In the genomic region with DNA sequence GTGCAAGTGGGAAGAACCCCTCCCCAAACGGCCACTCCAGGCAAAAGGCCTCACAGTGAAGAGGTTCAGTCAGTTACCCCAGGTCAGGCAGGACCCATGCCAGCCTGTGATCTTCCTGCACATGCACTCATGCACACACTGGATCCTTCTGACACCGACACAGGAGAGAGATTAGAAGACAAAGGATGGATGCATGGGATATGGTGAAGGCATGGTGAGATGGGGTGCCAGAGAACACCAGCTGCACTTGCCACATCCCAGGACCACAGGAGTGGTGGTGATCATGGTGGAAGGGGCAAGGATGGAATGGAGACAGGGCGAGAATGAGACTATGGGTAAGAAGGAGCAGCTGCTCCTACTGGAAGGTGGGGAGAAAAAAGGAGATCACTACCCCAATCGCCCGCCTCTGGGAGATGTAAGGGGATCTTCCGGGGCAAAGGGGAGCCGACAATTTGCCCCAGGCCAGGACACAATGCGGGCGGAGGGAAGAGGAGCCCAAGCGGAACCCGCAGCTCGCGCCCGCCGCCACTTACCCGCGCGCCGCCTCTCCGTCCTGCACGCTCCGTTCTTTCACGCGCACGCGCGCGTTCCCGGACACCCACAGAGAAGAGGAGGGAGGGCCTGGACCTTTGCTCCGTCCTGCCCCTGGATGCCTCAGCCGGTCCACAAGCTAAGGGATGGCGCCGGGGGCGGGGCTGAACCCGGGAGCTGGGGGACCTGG, we compare ENCODE assay signal across 8 mouse cellular contexts. TPM values are rescaled to one million over a fixed set of nuclear protein-coding genes. Genes with fewer than 3 reads are reported as not detected.
DNase-seq lines count a peak whose midpoint lies in the region; ATAC-seq lines count a peak whose summit lies in the region.

No protein-coding gene starts in this region.

- H3K27ac ChIP-seq in intestine, embryonic 16.5 days (ENCODE audit: low read length), result no peak overlapping the region

- 2% methylated on average over 35 of the region's 35 CpGs for WGBS in intestine, embryonic 16.5 days

- intact Hi-C loops in left cerebral cortex, postnatal 14 days (cut with DNase I), result no loop called here

- no peaks in the 10 kb centered on the region for H3K9me3 ChIP-seq in intestine, embryonic 16.5 days (ENCODE audit: control insufficient read depth, low read length)

- H3K4me2 ChIP-seq in intestine, embryonic 16.5 days (ENCODE audit: low read depth, low read length), result peak overlapping the region; percentile 76

- H3K4me3 ChIP-seq in intestine, embryonic 16.5 days (ENCODE audit: low read length), result peak overlapping the region; percentile 56

- H3K4me1 ChIP-seq in intestine, embryonic 16.5 days (ENCODE audit: control insufficient read depth, insufficient read depth, low read length), result peaks cover 15% of the 10 kb centered on the region

- H3K27me3 ChIP-seq in intestine, embryonic 16.5 days (replicated peaks; ENCODE audit: control insufficient read depth, insufficient read depth, low read length), result no peaks in the 10 kb centered on the region

- H3K36me3 ChIP-seq in intestine, embryonic 16.5 days (ENCODE audit: control insufficient read depth, insufficient read depth, low read length), result no peaks in the 10 kb centered on the region

- peak overlapping the region; percentile 74 for H3K9ac ChIP-seq in intestine, embryonic 16.5 days (ENCODE audit: low read depth, low read length)

- peak; percentile 90 for DNase-seq in adrenal gland, adult 2 months
- peak; percentile 64 for DNase-seq in embryo, embryonic 11.5 days (ENCODE audit: low read depth, low spot score)
- peak; percentile 79 to 85 for DNase-seq in left cerebral cortex, postnatal 14 days (ENCODE audit: low spot score in 2 of 2)
- peak; percentile 80 to 85 for DNase-seq in right cerebral cortex, adult 2 months (ENCODE audit: low spot score in 2 of 2)
- peak; percentile 87 for DNase-seq in urinary bladder, postnatal 14 days (ENCODE audit: low spot score)

- peak; percentile 60 for ATAC-seq in granulocyte monocyte progenitor cell, adult 5-6 weeks (replicated peaks; ENCODE audit: poor library complexity, severe bottlenecking)
- peak; percentile 95 for ATAC-seq in intestine, embryonic 16.5 days
- peak; percentile 79 for ATAC-seq in megakaryocyte progenitor cell, adult 5-6 weeks (replicated peaks; ENCODE audit: poor library complexity)

RNA-seq across cellular contexts. Expression of a gene that starts 2.3 kb away (rescaled TPM):
- 1 to 10 TPM; 1.2 to 3.7 TPM for total RNA-seq in adrenal gland, adult 2 months (2021)
- 0.28 and 0.64 TPM in 2 replicates for polyA plus RNA-seq in adrenal gland, adult 2 months (2012; rRNA removed)
- total RNA-seq in granulocyte monocyte progenitor cell, adult 5-6 weeks (2014; fragmentation: Nextera tagmentation), result 4.4 and 7.4 TPM in 2 replicates
- 6.4 and 11.0 TPM in 2 replicates for total RNA-seq in granulocyte monocyte progenitor cell, adult 5-6 weeks (2017)
- 27.4 and 27.8 TPM in 2 replicates for polyA plus RNA-seq in intestine, embryonic 16.5 days (2015; fragmentation: Nextera tagmentation; extraction: Ambion mirVana)
- total RNA-seq in left cerebral cortex, postnatal 14 days (2021), result 10 to 100 TPM; 12.1 to 14.2 TPM
- total RNA-seq in megakaryocyte progenitor cell, adult 5-6 weeks (2015), result 6.0 and 8.0 TPM in 2 replicates
- 8.7 and 10.2 TPM in 2 replicates for total RNA-seq in megakaryocyte progenitor cell, adult 5-6 weeks (2017)
